Mouse (Mus musculus): ENCODE results near the gene Zdhhc3. TPM values are rescaled to one million over a fixed set of nuclear protein-coding genes. Genes with fewer than 3 reads are reported as not detected.

Zdhhc3 gene
- 32.6 and 45.7 TPM in 2 replicates for total RNA-seq (2015)
- total RNA-seq (2017) = 33.0 and 39.0 TPM in 2 replicates

DNA sequence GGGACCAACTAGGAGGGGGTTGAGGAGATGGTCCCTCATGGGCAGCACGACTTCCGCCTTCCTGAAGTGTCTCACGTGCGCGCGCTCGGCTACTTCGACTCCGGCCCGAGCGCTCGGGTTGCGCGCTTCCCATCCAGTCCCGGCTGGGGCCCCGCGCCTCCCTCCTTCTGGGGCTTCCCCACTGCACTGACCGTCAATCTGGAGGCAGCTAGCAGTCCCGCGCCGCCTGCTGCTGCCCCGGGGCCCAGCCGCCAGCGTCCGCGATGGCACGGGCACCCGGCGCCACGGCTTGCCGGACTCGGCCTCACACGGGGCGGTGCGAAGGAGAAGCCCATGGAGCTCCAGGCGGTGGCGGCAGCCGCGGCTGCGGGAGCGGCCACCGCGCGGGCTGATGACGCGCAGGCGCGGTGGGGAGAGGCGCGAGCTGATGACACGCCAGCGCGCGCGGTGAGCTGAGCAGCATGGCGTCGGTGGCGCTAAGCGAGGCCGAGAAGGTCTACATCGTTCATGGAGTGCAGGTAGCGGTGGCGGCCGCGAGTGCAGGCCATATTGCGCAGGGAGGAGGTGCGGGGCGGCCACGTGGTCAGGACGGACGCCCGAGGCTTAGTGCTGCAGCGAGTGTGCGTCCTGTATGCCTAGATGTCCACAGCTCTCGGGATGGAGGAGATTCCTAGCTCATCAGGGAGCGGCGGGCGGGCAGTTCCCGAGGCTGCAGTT lies at the start of gene Zdhhc3, which contains the start of gene Exosc7:
TSS of gene Zdhhc3 (minus strand) at position 401 of the 717 bp plus-strand sequence.
TSS of gene Exosc7 (plus strand) at position 411 of the 717 bp plus-strand sequence.
- ATAC-seq (ENCODE audit: poor library complexity, severe bottlenecking) = peak; percentile 87

DNA sequence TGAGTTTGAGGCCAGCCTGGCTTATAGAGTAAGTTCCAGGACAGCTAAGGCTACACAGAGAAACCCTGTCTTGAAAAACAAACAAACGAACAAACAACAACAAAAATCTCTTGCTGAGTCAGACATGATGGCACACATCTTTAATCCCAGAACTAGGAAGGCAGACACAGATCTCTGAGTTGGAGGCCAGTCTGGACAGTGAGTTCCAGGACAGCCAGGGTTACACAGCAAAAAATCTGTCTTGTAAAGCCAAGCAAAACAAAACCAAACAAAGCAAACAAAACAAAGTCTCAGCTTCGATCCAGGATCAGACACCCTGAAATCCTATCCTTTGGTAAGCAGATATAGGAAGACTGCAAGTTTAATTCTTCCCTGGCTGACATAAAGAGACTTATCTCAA lies 48.8 kb upstream of the Zdhhc3 start:
- ATAC-seq (ENCODE audit: poor library complexity, severe bottlenecking) = no peak

DNA sequence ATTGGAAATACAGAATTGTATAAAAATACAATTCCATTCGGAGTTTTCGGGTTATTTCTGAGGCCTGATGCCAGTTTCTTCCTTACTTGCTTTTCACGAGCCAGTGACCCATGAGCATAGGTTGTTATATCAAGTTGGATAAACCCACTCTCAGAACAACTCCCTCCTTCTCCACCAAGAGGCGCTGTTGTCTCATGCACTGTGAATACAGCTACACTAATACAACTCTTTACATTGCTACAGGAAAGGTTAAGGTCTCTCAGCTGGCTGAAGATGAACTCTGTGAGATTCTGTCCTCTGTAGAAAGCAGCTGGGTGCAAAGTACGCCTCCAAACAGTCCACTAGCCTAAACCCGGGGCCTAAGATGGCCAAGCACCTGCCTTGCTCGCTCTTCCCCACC lies 46.3 kb upstream of the Zdhhc3 start:
- ATAC-seq (ENCODE audit: poor library complexity, severe bottlenecking) = peak; percentile 73

DNA sequence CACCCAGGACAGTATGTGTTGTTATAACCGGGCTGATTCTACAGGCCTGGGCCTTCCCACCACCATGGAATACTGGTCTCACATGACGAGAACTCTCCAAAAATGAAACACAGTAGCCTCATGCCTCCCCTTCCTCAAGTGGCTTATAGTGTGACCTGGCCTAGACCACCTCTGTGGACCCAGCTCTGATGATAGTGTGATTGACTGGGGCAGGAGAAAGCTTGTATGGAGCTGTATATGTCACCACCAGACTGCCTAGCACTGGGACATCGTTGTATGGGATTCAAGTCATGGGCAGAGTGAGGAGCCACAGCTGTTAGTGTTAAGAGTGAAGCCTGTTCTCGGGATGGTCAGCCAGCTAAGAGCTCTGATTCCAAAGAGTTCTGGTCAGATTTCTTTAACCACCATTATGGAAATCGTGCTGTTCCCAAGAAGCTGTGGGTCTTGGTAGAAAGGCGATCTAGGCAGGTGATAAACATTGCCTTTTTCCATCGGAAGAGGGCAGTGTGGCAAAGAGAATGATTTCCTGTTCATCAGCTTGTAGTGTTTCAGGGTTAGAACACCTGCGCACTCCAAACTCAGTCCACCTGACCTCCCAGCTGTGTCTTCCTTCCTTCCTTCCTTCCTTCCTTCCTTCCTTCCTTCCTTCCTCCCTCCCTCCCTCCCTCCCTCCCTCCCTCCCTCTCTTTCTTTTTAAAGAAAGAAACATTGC lies 45.3 kb upstream of the Zdhhc3 start:
- peak; percentile 53 for ATAC-seq (ENCODE audit: poor library complexity, severe bottlenecking)

DNA sequence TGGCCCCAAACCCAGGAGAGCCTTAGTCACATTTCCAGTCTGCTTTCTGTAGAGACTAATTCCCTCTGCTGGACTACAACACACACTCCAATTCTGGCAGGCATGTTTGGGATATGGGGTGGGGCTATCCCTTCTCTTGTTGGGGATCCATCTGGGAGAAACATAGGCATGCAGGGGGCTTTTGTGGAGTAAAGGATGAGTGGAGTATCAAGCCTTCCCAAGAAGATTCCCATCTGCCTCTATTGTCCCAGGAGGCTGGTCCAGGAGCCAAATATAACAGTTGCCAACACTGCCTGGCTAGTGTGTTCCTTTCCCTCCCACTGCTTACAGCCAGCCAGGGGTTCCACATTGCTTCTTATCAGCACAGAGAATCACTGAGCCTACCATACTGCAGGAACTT lies 44.7 kb upstream of the Zdhhc3 start:
- no peak for ATAC-seq (ENCODE audit: poor library complexity, severe bottlenecking)

DNA sequence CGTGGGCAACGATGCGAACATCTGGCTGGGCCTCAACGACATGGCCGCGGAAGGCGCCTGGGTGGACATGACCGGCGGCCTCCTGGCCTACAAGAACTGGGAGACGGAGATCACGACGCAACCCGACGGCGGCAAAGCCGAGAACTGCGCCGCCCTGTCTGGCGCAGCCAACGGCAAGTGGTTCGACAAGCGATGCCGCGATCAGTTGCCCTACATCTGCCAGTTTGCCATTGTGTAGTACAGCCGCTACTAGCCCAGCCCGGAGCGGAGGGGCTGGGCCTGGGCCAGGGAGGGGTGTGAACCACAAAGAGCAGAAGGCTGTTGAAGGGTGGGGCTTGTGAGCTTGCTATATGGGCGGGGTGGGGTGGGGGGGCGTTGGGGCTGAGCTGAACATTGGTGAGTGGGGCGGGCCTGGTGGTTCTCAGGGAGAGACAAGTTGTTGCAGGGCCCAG lies 43.9 kb upstream of the Zdhhc3 start:
- ATAC-seq (ENCODE audit: poor library complexity, severe bottlenecking) = no peak

DNA sequence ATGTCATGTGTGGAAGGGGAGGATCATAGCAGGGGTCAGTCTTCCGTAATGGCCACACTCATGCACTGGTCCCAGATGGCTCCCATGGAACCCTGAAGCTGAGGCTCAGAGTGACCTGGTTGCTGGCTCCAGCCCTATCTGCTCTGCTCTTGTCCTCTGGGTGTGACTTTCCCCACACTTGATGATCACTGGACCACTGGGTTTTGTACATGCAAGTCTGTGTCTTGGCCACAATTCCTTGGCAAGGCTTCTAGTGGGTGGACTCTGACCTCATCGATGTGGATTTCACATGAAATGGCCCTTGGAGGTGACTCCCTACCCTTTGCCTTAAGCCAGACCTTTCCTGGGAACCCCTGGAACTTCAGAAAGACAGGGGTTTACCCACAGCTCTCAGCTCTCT lies 40.1 kb upstream of the Zdhhc3 start:
- no peak for ATAC-seq (ENCODE audit: poor library complexity, severe bottlenecking)

DNA sequence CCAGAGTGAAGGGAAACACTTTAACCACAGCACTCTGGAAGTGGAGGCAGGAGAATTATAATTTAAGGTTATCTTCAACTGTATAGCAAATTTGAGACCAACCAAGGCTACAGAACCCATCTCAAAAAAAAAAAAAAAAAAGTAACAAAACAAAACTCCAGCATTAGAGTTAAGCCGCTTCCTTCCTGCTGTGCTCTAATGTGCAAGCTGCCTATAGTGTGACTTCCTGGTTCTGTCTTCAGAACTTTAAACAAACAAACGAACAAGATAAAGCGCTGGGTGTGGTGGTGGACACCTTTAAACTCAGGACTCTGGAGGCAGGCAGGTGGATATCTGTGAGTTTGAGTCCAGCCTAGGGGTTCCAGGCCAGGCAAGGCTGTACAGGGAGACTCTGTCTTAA lies 39.0 kb upstream of the Zdhhc3 start:
- ATAC-seq (ENCODE audit: poor library complexity, severe bottlenecking) = peak; percentile 62

DNA sequence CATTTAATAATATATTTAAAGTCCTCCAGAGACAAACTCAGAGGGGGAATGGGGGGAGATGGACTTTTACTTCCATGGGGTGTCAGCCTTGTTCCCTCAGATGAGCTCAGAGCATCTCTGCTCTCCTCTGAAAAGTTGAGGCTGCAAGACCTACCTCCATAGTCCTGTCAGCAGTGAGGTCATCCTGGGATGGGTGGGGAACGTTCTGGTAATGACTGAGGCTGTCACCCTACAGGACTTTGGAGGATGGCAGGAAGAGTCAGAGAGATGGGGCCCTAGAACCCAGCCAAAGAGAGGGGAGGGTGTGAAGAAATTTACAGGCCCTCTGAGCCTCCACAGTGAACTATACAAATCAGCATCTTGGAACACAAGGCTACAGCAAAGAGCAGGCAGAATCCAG lies 38.6 kb upstream of the Zdhhc3 start:
- ATAC-seq (ENCODE audit: poor library complexity, severe bottlenecking) = no peak

DNA sequence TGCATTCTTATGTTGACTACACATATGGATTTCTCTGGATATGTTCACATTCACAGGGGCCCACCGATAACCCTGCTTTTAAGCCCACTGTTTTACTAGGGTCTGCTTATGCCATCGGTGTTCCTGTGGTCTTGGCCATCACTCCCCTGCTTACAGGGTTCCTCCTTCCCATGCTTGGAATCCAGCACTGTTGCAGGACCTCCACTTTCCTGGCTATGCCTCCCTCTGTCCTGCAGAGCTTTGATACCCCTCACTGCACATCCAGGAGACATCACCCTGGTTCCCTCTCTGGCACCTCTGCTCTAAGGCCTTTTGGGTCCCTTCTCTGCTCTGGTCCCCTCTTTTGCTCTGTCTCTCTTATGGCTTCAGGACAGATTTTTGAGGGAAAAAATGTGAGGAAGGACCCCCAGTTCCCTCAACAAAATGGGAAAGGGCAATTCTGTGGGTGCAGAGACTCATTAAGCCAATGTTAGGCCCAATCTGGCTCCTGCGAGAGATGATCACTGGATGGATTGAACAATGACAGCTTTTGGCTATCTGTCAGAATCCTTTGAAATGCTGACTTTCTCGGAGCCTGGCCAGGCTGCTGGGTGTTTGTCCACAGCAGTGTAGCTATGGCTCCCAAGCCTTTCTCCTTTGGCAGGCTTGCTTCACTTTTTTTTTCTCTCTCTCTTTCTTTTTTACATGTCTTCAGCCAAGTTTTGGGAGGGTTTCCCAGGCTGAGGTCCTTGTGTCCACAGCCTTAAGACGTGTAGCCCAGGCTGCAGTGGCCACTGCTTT lies 37.4 kb upstream of the Zdhhc3 start, which contains the start of gene Clec3b:
TSS of gene Clec3b (plus strand) at position 706 of the 780 bp plus-strand sequence.
- no peak for ATAC-seq (ENCODE audit: poor library complexity, severe bottlenecking)

DNA sequence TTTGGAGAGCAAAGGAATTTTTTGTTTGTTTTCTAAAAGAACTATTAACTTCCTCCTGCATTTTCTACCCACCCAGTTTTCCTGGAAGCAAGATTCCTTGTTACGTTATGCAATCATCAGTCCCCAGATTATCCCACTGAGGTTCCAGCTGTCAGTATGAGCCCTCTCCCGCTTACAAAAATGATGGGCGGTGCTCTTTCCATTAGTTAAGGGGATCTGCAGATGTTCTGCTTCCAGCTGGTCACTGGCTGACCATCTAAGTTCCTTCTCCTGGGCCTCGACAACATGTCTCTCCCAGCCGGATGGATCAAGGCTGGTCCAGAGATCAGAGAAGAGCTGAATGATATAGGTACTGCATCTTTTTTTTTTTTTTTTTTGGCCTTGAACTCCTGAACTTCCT lies 35.4 kb upstream of the Zdhhc3 start:
- ATAC-seq (ENCODE audit: poor library complexity, severe bottlenecking) = no peak

DNA sequence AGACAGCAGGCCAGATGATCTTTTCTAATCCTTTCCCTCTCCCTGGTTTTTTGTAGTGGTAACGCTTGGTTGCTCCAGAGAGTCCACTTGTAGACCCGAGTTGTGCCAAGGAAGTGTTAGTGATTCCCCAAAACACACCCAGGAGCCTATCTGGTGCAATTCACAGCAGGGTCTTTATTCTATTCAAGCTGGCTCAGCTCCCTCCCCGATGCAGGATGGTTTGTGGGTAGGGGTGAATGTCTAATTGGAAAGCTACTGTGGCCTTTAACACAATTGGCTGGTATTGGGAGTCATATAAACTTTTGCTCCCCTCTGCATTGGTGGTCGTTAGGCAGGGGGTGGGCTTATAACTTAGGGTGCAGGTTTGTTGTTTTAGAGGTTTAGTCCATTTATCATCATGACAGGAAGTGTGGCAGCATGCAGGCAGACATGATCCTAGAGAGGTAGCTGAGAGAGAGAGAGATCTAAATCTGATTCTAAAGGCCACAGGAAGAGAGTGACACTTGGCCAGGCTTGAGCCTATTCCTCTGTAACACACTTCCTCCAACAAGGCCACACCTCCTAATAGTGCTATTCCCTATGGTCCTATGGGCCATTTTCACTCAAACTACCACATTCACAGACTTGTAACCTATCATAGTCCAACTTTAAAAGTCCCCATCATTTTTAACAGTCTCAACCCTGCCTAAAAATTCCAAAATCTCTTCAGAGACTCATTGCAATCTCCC lies 27.0 kb upstream of the Zdhhc3 start:
- no peak for ATAC-seq (ENCODE audit: poor library complexity, severe bottlenecking)

DNA sequence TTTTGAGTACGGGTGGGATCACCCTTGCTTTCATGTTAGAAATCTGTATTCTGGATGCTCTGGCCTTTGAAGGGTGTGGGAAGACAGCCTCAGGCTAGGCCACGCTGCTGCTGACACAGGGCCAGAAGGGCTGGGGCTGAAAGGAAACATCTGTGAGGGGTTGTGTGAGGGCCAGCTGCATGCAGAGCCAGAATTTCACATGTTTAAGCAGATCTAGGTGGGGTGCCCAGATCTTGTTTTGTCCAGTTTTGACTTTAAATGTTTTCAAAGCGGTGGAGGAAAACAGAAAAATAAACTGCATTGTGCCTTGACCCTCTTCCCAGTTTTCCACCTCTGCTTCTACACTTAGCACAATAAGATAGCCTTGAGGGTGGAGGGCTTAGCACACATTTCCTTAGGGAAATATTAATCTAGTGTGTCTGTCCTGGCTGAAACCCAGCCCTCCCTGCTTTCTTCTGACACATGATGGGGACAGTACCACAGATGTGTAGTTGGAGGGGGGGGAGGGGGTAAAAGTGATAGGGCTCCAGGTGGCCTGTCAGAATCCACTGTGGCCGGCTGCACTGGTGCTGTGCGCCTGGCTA lies 26.0 kb upstream of the Zdhhc3 start:
- ATAC-seq (ENCODE audit: poor library complexity, severe bottlenecking) = no peak

DNA sequence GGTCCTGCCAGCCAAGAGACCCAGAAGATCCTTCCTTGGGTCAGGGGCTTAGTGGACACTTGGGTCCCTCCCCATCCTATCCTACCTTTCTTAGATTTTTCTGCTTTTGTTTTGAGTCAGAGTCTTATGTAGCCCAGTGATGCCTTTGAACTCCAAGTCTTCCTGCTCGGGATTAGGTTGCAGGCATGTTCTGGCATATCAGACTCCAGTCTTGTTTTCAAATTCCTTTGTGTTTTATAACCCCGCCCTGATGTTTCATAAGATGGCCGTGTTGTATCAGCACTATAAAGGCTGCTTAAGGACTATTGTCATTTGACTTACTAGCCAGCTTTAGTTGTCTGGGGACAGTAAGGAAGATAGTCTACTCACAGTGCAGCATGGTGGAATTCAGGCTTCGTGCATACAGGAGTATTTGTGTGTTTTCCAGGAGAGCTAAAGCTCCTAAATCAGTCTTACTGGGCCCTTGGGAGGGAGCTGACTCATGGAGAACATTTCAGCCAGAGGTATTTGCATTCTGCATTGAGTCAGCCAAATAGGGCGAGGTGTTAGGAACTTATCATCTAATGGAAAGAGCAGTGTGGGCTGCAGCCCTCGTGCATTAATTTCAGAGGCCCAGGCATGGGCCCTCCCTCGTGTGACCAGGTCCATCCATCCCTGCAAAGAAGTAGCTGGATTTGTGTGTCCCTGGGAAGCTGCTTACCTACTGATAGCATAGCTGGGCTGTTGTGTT lies 24.1 kb upstream of the Zdhhc3 start:
- no peak for ATAC-seq (ENCODE audit: poor library complexity, severe bottlenecking)

DNA sequence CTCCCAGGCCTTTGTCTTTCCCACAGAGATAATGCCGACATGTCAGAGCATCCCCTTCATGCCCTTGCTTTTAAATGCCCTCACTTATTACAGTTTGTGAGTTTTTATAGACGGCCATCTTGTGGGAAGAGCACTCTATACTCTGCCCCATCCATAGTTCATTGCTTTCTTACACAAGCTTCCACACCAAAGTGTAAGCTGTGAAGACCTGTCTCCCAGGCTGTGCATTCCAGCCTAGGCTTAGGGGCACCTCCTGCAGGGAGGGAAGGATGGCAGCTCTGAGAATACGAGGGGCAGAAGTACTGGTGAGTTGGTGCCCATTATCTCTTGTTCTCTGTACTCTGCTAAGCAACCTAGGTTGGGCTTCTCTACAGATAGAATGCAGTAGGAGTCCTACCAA lies 20.0 kb upstream of the Zdhhc3 start:
- no peak for ATAC-seq (ENCODE audit: poor library complexity, severe bottlenecking)

DNA sequence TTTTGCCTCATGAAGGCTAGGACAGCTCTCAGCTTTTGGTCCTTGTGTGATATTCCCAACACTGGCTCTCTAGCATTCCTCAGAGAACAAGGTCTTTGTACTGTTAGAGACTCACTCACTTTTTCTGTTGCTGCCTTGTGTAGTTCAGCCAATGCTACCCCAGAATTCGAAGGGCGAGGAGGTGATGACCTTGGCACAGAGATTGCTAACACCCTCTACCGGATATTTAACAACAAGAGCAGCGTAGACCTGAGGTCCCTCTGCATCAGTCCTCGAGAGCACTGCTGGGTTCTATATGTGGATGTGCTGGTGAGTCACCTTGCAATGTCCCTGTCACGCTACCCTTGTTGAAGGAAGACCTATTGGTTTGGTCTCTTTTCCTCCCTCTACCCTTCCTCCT lies 14.7 kb upstream of the Zdhhc3 start:
- ATAC-seq (ENCODE audit: poor library complexity, severe bottlenecking) = no peak

DNA sequence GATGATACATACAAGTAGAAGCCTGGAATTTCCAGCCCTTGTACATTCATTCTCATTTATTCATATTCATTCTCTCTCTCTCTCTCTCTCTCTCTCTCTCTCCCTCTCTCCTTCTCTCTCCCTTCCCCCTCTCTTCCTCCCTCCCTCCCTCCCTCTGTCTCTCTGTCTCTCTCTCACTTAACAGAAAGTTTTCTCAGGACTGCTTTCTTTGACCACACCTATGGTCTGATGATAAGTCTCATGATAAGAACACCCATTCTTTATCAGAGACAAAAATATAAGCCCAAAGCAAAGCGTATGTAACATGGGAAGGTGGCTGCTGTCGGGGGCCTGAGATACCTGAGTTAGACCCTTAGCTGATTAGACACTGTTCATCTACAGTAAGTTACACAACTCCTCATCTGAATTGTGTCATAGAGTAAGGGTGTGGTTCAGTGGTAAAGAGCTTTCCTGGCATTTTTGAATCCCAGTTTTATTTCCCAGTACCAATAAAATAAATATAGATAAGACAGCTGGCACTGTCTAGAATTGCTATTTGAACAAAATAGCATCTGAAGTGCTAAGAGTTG lies 11.5 kb upstream of the Zdhhc3 start:
- no peak for ATAC-seq (ENCODE audit: poor library complexity, severe bottlenecking)

DNA sequence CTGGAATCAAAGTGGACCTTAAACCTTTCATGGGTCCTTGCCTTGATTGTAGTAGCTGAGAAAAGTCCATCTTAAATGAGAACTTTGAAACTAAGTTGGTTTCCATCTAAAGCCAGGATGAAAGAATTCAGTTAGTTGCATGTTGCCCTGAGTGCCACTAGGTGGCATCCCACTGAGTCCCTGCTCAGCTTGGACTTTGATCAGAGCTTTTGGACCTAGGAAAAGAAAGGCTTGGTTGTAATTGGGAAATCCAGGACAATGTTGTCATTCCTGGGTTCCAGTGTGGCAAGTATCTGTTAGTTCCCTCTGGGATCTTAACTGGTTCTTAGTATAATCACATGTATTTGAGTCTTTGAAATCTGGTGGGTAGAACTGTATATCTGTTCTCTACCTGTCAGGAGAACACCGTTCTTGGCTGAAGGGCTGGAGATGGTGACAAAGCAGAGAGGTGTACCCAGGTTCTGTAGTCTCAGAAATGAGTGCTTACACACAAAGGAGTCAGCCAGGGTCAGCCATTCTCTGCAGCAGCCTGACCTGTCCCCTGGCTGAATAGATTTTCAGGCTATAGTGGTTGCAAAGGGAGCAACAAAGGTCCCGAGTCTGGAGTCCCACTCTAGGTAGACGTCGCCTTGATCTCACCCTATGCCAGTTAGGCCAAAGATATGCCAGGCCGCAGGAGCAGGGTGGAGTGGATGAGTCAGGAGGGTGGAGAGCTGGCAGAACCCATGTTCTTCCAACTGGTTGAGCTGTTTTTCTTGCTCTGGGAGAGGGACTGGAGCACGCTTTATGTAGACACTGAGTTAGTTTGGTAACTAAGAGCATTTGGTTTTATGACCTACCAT lies 10.8 kb upstream of the Zdhhc3 start:
- ATAC-seq (ENCODE audit: poor library complexity, severe bottlenecking) = peak; percentile 80
